Mouse (Mus musculus) C2C12 (cell line): ENCODE measurements at regions not wholly inside any gene's neighbourhood (a gene's known extent, or its start where the extent isn't known, plus 50 kb on each side); places are given as distances from the start of the nearest gene placed in this dataset.

ENCODE experiments used
- CTCF ChIP-seq: IDR thresholded peaks from one replicate; pipeline ENCODE4 v1.5.1; 2011; ENCODE audit not compliant: control insufficient read depth, insufficient read depth, insufficient read length
- MYOG ChIP-seq: IDR thresholded peaks from one replicate; pipeline ENCODE4 v1.6.1; 2011; ENCODE audit not compliant: control insufficient read depth, insufficient read length; ENCODE audit errors: extremely low read depth
- USF1 ChIP-seq: IDR thresholded peaks from one replicate; pipeline ENCODE4 v1.6.1; 2011; ENCODE audit warnings: low read depth, mild to moderate bottlenecking, control low read depth, moderate library complexity

- no peak for TF ChIP-seq MYOG
- no peak for TF ChIP-seq CTCF
- no peak for TF ChIP-seq USF1
These were observed 91.6 kb downstream of the Atp23 start for GRCm38 (mm10) chr10:126809587-126809986.
